Mouse (Mus musculus) frontal cortex, adult 2 months (tissue): Measurements from ENCODE around the gene Pigr. TPM values are rescaled to one million over a fixed set of nuclear protein-coding genes. Genes with fewer than 3 reads are reported as not detected.

Experiments used
- DNase-seq, 2 experiments: peaks; one replicate each; pipeline ENCODE4 v3.0.0; 2022; ENCODE audit warnings: low spot score in 1 of 2; ENCODE audit errors: extremely low spot score in 1 of 2
- polyA plus RNA-seq: library from polyadenylated mRNA; depleted of rRNA; stranded (reverse); fragments of >200 nt; gene quantifications from 2 replicates; pipeline ENCODE4 v1.2.3, GENCODE M21; 2012; rRNA removed

The Pigr gene
- polyA plus RNA-seq, 1 experiment, result 0.04 TPM

DNA sequence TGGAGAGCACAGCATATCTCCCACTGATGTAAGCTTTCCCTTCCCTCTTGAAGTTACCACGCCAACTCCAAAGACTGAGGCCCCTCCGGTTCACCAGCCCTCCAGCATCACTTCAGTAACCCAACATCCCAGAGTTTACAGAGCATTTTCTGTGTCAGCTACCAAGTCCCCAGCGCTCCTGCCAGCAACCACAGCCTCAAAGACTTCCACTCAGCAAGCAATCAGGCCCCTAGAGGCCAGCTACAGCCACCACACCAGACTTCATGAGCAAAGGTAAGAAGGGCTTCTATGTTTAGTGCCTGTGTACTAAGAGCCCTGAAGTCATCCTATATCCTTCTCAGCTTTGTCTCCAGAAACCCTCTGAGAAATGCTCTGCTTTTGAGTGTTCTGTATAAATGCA, 49.4 kb downstream of the Pigr start:
- DNase-seq, result no peak

DNA sequence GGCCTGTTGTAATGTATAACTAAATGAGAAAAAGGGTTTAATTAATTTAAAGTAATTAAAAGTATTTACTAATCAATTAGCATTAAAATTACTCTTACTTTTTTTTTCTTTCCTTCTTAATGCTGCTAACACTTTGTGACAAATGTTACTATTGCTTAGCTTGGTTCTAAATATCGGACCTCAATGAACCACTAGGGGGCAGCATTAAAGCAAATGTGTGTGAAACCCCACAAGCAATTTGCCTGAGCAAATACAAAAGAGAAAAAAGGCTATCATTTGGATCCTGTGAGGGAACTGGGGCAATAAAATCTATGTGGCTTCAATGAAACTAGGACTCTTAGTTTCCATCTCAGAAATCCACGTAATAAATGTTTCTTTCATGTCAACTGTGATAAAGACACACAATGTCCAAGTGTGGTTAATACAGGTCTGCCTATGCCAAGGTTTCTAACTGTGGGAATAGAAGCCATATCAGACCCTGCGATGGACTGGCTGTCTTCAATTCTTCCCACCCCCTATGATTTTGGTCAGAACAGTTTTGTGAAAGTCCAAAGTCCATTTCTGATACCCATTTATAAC, 50.5 kb downstream of the Pigr start:
- DNase-seq, result peak; percentile 15 to 92

DNA sequence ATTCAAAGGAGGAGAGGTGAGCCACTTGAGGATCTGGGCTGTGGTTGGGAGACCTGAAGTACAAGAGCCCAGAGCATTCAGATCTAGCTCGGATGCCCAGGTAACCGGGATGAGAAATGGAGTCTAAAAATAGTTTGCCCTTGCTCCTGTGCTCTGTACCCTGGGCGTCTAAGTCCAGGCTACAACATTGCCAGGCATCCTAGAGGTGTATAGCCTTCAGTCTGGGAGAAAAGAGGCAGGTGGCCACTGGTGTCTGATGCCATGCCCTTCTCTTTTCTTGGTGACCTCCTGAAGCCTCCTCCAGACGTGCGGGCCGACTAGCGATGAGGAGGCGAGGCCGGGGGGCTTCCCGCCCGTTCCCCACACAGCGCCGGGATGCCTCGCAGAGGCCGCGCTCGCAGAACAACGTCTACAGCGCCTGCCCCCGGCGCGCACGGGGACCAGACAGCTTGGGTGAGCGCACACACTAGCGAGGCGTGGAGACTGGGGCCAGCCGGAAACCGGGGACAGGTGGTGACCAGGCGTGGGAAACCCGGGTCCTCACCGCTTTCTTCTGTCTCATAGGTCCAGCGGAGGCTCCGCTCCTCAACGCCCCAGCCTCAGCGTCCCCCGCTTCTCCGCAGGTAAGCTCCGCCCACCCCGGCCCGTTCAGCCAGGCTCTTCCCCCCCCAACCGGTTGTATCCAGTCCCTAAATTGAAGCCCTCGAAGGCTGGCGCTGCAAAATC, 51.6 kb downstream of the Pigr start:
- DNase-seq, result no peak

DNA sequence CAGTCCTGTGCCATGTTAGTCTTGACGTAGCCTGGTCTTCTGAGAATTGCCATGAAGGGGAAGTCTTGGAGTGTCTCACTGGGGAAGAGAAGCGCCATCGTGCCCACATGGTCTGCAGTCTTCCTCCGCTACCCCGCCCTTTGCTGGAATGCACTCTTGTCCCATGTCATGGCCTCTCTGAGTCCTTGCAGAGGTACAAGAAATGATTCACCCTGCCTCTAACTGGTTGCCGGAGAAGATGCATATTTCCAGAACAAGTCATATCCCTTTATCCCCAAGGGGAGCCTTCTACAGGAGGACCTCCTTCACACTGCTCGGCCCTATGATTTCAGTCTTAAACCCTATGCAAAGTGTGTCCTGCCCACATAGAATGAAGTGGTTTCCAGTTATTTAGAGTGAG, 53.4 kb downstream of the Pigr start:
- DNase-seq, result no peak

DNA sequence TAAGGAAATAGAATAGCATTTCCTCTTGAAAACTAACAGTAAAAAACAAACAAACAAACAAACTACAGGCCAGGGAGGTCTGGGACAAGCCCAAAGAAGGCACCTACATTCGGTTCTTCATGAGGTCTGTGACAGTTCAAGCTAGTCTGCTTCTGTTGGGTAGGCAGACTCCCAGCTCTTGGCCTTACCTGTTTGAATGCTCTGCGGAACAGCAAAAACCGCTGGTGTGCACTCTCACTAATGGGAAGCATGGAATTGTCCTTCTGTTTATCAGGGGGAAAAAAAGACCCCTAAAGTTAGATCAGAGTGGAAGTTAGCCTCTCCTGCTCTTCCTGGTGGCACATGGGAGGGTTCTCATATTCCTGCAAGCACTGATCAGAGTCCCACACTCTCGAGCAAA, 56.7 kb downstream of the Pigr start:
- DNase-seq, result no peak

DNA sequence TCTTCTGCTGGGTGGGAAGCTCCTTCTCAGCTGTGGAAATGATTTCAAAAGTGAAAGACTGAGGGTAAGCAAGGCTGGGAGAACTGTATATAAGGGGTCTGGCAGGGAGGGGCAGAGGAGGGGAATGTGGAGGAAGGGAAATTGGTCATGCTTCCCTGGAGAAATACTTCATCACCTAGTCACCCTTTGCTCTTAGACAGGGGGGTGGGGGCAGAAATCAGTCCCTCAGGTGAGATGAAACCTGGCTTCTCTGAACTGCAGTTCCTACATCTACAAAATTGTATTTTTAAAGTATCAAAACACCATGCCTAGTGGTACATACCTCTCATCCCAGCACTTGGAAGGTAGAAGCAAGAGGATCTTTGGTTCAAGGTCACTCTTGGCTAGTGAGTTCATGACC, 60.9 kb downstream of the Pigr start, which contains the start of gene Il24:
Gene Il24 (minus strand): TSS at position 101 of the 400 bp plus-strand sequence.
- no peak for DNase-seq

DNA sequence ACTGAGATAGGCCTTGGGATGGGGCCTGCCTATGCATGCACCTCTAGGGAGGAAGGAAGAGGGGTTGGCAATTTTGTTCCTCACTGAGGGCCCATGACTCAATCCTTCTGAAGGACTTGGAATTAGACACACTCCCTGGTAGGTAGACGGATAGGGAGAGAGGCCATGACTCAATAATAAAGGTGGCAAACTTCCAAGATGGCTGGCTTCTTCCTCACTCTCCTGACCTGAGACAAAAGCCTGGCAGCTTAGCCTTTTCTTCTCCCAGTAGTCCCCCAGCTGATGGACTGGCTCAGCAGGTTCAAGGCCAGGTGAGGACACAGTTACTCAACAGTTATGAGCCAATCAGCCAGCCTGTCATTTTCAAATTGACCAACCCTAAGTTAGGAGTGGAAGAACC, 66.0 kb downstream of the Pigr start:
- DNase-seq, result no peak

DNA sequence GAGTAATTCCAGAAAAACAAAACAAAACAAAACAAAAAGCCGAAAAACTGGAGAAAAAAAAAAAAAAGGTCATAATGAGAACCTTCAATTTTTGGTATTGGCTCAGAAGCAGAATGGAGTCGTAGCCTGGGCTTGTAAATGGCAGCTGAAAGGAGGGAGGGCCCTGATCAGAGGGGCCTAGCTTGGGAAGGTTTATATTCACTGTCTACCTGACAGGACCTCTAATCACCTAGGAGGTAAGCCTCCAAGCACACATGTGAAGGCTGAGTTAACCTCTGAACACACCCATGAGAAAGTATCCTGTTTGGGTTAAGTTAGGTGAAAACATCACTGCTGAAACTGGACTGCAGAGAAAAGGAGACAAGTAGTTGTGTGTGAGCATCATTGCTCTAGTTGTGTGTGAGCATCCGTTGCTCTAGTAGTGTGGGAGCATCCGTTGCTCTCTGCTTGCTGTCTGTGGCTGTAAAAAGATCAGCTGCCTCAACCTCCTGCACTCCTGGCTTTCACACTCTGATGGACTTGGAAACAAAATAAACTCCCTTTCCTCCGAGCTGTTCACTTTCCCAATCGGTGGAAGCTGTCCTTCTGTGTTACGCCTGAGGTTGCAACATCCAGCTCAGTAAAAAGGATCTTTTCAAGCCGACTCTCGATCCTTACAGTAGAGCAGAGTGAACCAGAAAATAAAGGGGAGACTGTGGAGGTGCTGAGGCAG, 67.0 kb downstream of the Pigr start:
- no peak for DNase-seq

DNA sequence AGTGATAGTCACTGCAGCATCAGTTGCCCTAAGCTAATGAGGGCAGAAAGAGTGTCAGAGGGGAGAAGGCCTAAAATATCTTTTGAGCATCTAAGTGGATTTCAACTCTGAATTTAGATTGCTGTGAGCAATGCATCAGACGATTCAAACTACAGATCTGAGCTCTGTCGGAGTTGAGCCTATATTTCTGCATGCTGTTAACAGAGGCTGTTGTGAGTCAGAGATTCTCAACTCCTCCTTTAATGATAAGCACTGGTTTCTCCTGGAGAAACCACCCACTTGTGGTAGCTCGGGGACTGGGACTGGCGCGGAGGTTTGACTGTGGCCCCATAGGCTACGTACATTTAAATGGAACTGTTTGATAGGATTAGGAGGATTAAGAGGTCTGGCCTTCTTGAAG, 68.0 kb downstream of the Pigr start:
- no peak for DNase-seq

Other genes with a start within 250 kb of the Pigr start
- gene Zp3r, start 197.1 kb upstream of the Pigr start, polyA plus RNA-seq, result not detected in 2 replicates
- gene C4bp, start 165.1 kb upstream of the Pigr start, polyA plus RNA-seq, result 0.02 TPM in 1 of 2 replicates, not detected in the other
- 0.12 TPM in 1 of 2 replicates, not detected in the other for gene Gm29427, start 110.9 kb upstream of the Pigr start, polyA plus RNA-seq
- 7.8 and 7.9 TPM in 2 replicates for gene Yod1, start 109.4 kb upstream of the Pigr start, polyA plus RNA-seq
- gene Pfkfb2, start 97.4 kb upstream of the Pigr start, polyA plus RNA-seq, result 49.8 and 54.3 TPM in 2 replicates
- 2.5 and 2.9 TPM in 2 replicates for gene AA986860, start 94.7 kb upstream of the Pigr start, polyA plus RNA-seq
- 0.10 TPM in 1 of 2 replicates, not detected in the other for gene Fcamr, start 25.8 kb upstream of the Pigr start, polyA plus RNA-seq
- gene Fcmr, start 39.0 kb downstream of the Pigr start, polyA plus RNA-seq, result 0.28 and 1.0 TPM in 2 replicates
- gene Il24, start 60.8 kb downstream of the Pigr start, polyA plus RNA-seq, result not detected in 2 replicates
- not detected in 2 replicates for gene Il20, start 84.8 kb downstream of the Pigr start, polyA plus RNA-seq
- gene Il19, start 113.4 kb downstream of the Pigr start, polyA plus RNA-seq, result not detected in 2 replicates
- not detected in 2 replicates for gene Il10, start 193.2 kb downstream of the Pigr start, polyA plus RNA-seq